Comparison of ENCODE assay signal across 9 mouse cellular contexts in genomic region chr9:119706700-119707099, GRCm38 (mm10). TPM values are rescaled to one million over a fixed set of nuclear protein-coding genes. Genes with fewer than 3 reads are reported as not detected.
DNase-seq lines count a peak whose midpoint lies in the region; ATAC-seq lines count a peak whose summit lies in the region.
"Had no signal": no experiment of that assay in that cellular context is flagged by ENCODE, and none has a peak within 500 bp of the region (broad histone marks: within the 10 kb centered on the region; RNA-seq: fewer than 3 reads in every experiment).

No protein-coding gene starts in this region.

- H3K27me3 ChIP-seq in forebrain, embryonic 14.5 days (replicated peaks; ENCODE audit: control insufficient read depth, insufficient read depth, low read length), result no peaks in the 10 kb centered on the region
- H3K27me3 ChIP-seq in forebrain, embryonic 13.5 days, result no peaks in the 10 kb centered on the region
- H3K27me3 ChIP-seq in lung, embryonic 16.5 days (ENCODE audit: control insufficient read depth, insufficient read depth, low read depth, low read length), result no peaks in the 10 kb centered on the region
- H3K27me3 ChIP-seq: neural tube, embryonic 13.5 days had no signal

- H3K9ac ChIP-seq in forebrain, embryonic 14.5 days (ENCODE audit: low read length), result no peak overlapping the region
- no peak overlapping the region for H3K9ac ChIP-seq in forebrain, embryonic 13.5 days
- no peak overlapping the region for H3K9ac ChIP-seq in lung, embryonic 16.5 days (ENCODE audit: low read length)
- H3K9ac ChIP-seq: neural tube, embryonic 13.5 days had no signal

- H3K4me2 ChIP-seq in forebrain, embryonic 14.5 days (ENCODE audit: low read length), result no peak overlapping the region
- H3K4me2 ChIP-seq in forebrain, embryonic 13.5 days, result no peak overlapping the region
- H3K4me2 ChIP-seq in lung, embryonic 16.5 days (ENCODE audit: low read depth, low read length), result no peak overlapping the region
- H3K4me2 ChIP-seq: neural tube, embryonic 13.5 days had no signal

- no peaks in the 10 kb centered on the region for H3K4me1 ChIP-seq in forebrain, embryonic 14.5 days (ENCODE audit: control insufficient read depth, insufficient read depth, low read length)
- no peaks in the 10 kb centered on the region for H3K4me1 ChIP-seq in forebrain, embryonic 13.5 days
- H3K4me1 ChIP-seq in lung, embryonic 16.5 days (replicated peaks; ENCODE audit: control insufficient read depth, insufficient read depth, low read length), result no peaks in the 10 kb centered on the region
- H3K4me1 ChIP-seq: neural tube, embryonic 13.5 days had no signal

- no peak for ATAC-seq in forebrain, embryonic 14.5 days
- no peak for ATAC-seq in forebrain, embryonic 13.5 days
- ATAC-seq in lung, embryonic 16.5 days (ENCODE audit: low read depth), result peak; percentile 88

- 13% methylated on average over 6 of the region's 6 CpGs for WGBS in forebrain, embryonic 14.5 days
- 12% methylated on average over 6 of the region's 6 CpGs for WGBS in forebrain, embryonic 13.5 days
- 10% methylated on average over 6 of the region's 6 CpGs for WGBS in lung, embryonic 16.5 days

- no peak overlapping the region for H3K27ac ChIP-seq in forebrain, embryonic 14.5 days (ENCODE audit: low read depth, low read length)
- H3K27ac ChIP-seq in forebrain, embryonic 13.5 days, result no peak overlapping the region
- H3K27ac ChIP-seq in lung, embryonic 16.5 days (ENCODE audit: low read length), result no peak overlapping the region
- H3K27ac ChIP-seq: neural tube, embryonic 13.5 days had no signal

- no peaks in the 10 kb centered on the region for H3K36me3 ChIP-seq in forebrain, embryonic 14.5 days (ENCODE audit: control insufficient read depth, insufficient read depth, low read length)
- H3K36me3 ChIP-seq in forebrain, embryonic 13.5 days (ENCODE audit: poor library complexity, severe bottlenecking), result no peaks in the 10 kb centered on the region
- H3K36me3 ChIP-seq in lung, embryonic 16.5 days (ENCODE audit: control insufficient read depth, insufficient read depth, low read length), result no peaks in the 10 kb centered on the region
- H3K36me3 ChIP-seq: neural tube, embryonic 13.5 days had no signal

- H3K9me3 ChIP-seq in forebrain, embryonic 14.5 days (replicated peaks; ENCODE audit: control insufficient read depth, low read length), result no peaks in the 10 kb centered on the region
- no peaks in the 10 kb centered on the region for H3K9me3 ChIP-seq in forebrain, embryonic 13.5 days (replicated peaks)
- H3K9me3 ChIP-seq in lung, embryonic 16.5 days (ENCODE audit: control insufficient read depth, low read length), result no peaks in the 10 kb centered on the region
- H3K9me3 ChIP-seq: neural tube, embryonic 13.5 days had no signal

- peak; percentile 54 for DNase-seq in forebrain, embryonic 14.5 days (ENCODE audit: low spot score)
- peak; percentile 59 for DNase-seq in ES-CJ7 (ENCODE audit: low read depth, low spot score)
- peak; percentile 83 for DNase-seq in embryo, embryonic 11.5 days (ENCODE audit: low read depth, low spot score)
- peak; percentile 27 for DNase-seq in induced T-regulatory cell, adult 2 months (ENCODE audit: low read depth)
- peak; percentile 49 for DNase-seq in thymus, postnatal 25 days
- no peak for DNase-seq in cerebellum, adult 8-10 months

- no peak overlapping the region for H3K4me3 ChIP-seq in forebrain, embryonic 14.5 days (ENCODE audit: low read depth, low read length)
- no peak overlapping the region for H3K4me3 ChIP-seq in forebrain, embryonic 13.5 days
- H3K4me3 ChIP-seq in lung, embryonic 16.5 days (ENCODE audit: low read length), result no peak overlapping the region
- H3K4me3 ChIP-seq: neural tube, embryonic 13.5 days had no signal

RNA-seq across cellular contexts. Expression of gene Scn10a, which starts 12.4 kb away (rescaled TPM):
- polyA plus RNA-seq in forebrain, embryonic 14.5 days (2014; fragmentation: Nextera tagmentation; extraction: Ambion mirVana), result 0.11 and 0.16 TPM in 2 replicates
- 0.13 TPM in 1 of 2 replicates, not detected in the other for polyA plus RNA-seq in forebrain, embryonic 13.5 days (2015; fragmentation: Nextera tagmentation; extraction: Ambion mirVana)
- polyA plus RNA-seq in lung, embryonic 16.5 days (2015; fragmentation: Nextera tagmentation; extraction: Ambion mirVana), result 0.06 and 0.11 TPM in 2 replicates
